Mouse (Mus musculus) C2C12 (cell line): ENCODE measurements at regions not wholly inside any gene's neighbourhood (a gene's known extent, or its start where the extent isn't known, plus 50 kb on each side); places are given as distances from the start of the nearest gene placed in this dataset.

Experiments
- CTCF ChIP-seq: IDR thresholded peaks from one replicate; pipeline ENCODE4 v1.5.1; 2011; ENCODE audit not compliant: control insufficient read depth, insufficient read depth, insufficient read length
- MAX ChIP-seq: IDR thresholded peaks from one replicate; pipeline ENCODE4 v1.6.1; 2011; ENCODE audit warnings: mild to moderate bottlenecking, control low read depth
- MYOD1 ChIP-seq: IDR thresholded peaks from one replicate; pipeline ENCODE4 v1.6.1; 2011; ENCODE audit warnings: low read depth; ENCODE audit not compliant: control insufficient read depth, insufficient read length
- USF1 ChIP-seq: IDR thresholded peaks from one replicate; pipeline ENCODE4 v1.6.1; 2011; ENCODE audit warnings: low read depth, mild to moderate bottlenecking, control low read depth, moderate library complexity

DNA sequence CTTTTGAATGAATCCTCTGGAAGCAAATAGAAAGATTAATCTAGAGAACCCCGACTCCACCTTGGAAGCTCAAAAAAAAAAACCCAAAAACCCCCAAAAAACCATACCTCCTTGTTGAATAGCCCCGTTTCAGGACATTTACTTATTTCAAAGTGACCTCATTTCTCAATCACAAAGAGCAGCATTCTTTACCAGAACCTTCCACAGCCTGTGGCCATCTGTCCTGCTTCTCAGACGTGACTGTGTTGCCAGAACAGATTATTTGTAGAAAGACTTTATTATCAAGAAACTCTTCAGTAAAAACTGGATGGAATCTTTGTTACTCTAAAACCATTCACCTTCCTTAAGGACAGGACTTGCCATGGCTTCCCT lies 93.1 kb upstream of the Gm5148 start:
- TF ChIP-seq MAX: no peak
- no peak for TF ChIP-seq CTCF
- TF ChIP-seq MYOD1: no peak
- TF ChIP-seq USF1: no peak
